Mouse (Mus musculus) ES-E14 (cell line): Measurements from ENCODE around the gene Tspear.
"Not testable (repeated sequence)": the region's sequence is repeated elsewhere in the genome, so short reads cannot be mapped to it uniquely, and the experiment has no call there.

ENCODE experiments used
- CHD2 ChIP-seq: IDR thresholded peaks from 2 replicates; pipeline ENCODE4 v1.6.1; 2014; ENCODE audit warnings: mild to moderate bottlenecking, low read depth, low read length, inconsistent platforms
- MAFK ChIP-seq: IDR thresholded peaks from 2 replicates; pipeline ENCODE4 v1.6.1; 2014; ENCODE audit warnings: mild to moderate bottlenecking, low read depth, low read length, inconsistent platforms; ENCODE audit not compliant: insufficient read depth

GRCm38 (mm10) chr10:77759582-77759981 is 73.2 kb downstream of the Tspear start, which contains the start of gene Gm3233:
- TF ChIP-seq CHD2, MAFK: not testable (repeated sequence)
